Mouse (Mus musculus) megakaryocyte-erythroid progenitor cell, adult 5-6 weeks (primary cell): ENCODE results near the gene Fcmr. TPM values are rescaled to one million over a fixed set of nuclear protein-coding genes. Genes with fewer than 3 reads are reported as not detected.

ENCODE experiments used
- ATAC-seq: replicated peaks from 2 replicates; pipeline ENCODE4 v1.8.0; 2016; ENCODE audit warnings: mild to moderate bottlenecking, inconsistent platforms; ENCODE audit not compliant: severe bottlenecking, poor library complexity, low FRiP score, low TSS enrichment
- total RNA-seq, 2 experiments: library from RNA; stranded (forward) in 1 of 2; stranded (reverse) in 1 of 2; fragments of 200-1000, 215-1000 nt in 1 of 2; fragments of >200 nt in 1 of 2; fragmentation: Nextera tagmentation in 1 of 2; gene quantifications; 2 replicates each; pipeline ENCODE4 v1.2.3; 2014 to 2017

The Fcmr gene
- total RNA-seq (2014; fragmentation: Nextera tagmentation) (1.1 TPM in 1 of 2 replicates, not detected in the other), total RNA-seq (2017) (not detected in 2 replicates)

DNA sequence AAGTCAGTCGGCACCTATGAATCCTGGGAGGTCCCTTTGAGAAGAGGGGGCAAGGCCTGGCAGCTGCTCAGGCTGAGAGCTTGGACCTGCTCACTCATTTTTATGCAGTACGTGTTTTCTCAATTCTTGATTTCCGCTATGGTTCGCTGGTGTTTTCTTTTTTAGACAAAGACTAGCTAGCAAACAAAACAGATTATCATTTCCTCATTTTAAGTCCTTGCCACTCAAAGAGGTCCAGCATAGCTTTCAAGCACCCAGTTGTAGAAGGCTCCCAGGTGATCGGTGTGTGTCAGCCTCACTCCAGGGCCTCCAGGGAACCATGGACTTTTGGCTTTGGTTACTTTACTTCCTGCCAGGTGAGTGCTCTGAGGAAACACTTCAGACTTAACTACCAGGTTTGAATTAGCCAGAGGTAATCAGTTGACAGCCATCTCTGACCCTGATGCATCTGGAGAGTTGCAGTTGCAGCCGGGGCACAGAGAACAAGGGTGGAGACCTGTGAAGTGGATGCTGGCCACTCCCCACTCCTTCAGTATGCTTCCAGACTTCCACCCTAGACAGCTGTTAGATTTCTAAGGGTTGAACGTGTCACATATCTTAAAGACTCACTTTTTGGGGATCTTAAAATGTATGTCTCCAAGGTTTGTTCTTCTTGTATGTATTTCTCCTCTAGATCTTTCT lies at the start of gene Fcmr:
Gene Fcmr (plus strand): TSS at position 129 of the 681 bp plus-strand sequence.
- no peak for ATAC-seq

DNA sequence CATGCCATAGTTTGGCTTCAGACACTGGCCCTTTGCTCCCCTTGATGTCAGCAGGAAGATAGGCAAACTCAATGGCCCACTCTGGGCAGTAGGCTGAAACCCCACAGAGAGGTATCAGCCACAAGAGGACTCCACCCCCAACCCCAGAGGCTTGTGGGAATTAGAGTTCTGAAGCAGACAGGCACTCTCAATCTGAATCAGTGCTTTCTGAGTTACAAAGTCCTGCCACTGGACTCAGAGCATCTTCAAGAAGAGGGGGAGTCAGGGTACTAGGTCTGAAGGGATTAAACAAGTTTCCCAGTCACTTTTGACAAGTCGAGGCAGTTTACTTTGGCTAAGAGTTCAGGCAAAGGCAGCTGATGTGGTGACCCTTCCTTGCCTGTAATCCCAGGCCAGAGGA lies 45.7 kb upstream of the Fcmr start:
- ATAC-seq, result no peak

DNA sequence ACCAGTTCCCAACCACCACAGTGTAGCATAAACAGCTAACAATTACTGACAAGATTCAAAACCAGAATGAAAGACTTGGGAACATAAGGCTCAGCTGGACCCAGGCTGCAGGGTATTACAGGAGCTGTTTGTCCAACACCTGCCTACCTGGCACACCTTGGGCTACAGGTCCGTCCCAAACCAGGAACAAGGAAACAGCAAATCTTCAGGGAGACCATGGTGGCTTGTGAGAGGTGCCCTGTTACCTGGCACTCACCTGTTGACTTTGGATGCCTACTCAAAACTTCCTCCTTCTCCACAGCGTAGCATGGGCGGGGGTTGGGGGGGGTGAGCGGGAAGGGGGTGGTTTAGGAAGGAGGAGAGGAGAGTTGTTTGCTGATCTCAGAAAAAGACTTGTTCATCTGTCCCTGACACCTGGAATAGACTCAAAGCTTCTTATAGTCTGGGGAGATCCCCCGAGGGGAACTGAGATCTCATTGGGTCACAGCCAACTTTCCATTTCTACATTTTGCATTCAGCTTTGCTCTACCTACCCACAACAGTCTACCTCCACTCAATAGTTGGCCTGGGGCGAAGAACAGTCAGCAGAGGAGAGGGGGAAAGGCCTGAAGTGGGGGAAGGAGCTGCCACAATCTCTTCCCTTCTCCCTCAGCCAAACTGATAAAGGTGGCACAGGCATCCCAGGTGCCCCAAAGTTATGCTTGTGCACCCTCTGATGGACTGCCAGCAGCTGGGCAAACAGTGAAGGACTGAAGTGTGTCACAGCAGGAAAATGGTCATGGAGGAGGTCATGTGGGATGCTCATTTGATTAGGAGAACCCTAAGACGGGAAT lies 44.9 kb upstream of the Fcmr start:
- ATAC-seq, result no peak

DNA sequence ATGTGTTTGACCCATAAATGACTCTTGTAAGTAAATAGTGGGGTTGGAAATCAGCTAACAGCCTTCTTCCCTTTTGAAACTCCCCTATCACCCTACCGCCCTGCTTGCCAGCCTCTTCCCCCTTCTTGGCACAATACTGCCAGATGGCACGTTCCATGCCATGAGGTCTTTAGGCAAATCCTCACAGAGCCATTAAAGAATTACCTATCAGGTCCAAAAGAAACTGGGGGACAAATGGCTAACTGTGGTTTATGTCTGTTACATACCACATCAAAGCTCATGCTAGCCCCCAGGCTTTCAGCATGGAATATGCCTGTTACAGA lies 44.4 kb upstream of the Fcmr start:
- no peak for ATAC-seq

DNA sequence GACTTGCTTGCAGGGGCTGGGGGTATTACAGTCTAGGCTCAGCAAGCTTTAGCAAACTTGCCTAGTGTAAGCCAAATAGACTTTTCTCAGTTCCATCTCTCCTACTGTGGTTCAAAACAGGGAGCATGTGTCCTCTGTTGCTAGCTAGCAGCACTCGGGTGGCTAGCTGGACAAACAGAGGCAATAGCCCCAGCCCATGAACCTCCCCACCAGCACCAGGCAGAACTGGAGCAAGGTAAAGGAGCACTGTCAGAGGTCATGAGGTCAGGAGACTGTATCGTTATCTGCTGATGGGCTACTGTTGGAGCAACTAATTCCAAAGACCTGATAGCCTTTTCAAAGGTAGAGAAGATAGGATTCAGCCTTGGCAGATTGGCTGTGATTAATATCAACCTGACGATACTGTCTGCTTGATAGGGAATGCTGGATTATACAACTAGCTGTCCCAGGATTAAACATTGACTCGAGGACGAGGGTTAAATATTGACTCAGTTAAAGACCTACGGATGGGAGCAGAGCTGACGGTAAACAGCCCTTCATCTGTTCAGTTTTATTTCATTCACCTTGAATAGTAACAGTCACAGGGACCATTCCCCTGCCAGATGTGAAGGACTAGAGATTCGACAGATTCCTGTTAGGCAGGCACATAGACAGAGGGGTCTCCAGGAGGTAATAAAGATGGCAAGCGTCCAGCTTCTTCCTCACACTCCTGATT lies 43.4 kb upstream of the Fcmr start:
- ATAC-seq, result no peak

DNA sequence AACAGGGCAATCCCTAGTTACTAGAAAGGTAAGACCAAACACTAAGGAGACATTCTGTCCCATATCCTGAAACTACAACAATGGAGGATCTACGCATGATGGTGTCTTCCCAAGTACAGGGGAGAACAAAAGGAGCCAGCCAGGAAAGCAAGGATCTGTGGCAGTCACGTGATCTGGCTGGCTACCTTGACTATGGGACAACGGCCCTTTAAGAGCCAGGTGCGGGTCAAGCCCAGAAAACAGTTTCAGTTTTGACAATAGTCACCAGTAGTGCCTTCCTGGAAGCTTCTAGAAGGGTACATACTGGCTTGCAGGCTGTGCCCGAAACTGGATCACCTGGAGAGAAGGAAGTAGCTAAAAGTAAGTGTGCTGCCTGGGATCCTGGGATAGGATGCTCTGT lies 39.0 kb upstream of the Fcmr start, which contains the start of gene Pigr:
Gene Pigr (plus strand): TSS at position 237 of the 400 bp plus-strand sequence.
- no peak for ATAC-seq

DNA sequence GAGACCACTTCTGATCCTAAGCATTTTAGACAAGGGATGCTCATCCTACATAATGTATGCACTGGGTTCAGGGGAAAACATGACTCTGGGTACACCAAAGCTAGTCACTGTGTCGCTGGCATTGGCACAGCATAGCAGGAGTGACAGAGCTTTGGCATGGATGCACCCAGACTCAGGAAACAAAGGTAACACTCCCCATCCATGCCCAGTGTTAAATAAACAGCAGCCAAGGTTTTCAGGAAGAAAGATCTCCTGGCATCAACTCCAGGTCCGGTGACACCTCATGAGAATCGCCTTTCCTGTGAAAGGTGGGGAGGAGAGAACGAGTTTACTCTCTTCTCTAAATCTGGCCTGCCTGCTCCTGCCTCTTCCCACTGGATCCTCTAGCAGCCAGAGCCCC lies 36.8 kb upstream of the Fcmr start:
- no peak for ATAC-seq

DNA sequence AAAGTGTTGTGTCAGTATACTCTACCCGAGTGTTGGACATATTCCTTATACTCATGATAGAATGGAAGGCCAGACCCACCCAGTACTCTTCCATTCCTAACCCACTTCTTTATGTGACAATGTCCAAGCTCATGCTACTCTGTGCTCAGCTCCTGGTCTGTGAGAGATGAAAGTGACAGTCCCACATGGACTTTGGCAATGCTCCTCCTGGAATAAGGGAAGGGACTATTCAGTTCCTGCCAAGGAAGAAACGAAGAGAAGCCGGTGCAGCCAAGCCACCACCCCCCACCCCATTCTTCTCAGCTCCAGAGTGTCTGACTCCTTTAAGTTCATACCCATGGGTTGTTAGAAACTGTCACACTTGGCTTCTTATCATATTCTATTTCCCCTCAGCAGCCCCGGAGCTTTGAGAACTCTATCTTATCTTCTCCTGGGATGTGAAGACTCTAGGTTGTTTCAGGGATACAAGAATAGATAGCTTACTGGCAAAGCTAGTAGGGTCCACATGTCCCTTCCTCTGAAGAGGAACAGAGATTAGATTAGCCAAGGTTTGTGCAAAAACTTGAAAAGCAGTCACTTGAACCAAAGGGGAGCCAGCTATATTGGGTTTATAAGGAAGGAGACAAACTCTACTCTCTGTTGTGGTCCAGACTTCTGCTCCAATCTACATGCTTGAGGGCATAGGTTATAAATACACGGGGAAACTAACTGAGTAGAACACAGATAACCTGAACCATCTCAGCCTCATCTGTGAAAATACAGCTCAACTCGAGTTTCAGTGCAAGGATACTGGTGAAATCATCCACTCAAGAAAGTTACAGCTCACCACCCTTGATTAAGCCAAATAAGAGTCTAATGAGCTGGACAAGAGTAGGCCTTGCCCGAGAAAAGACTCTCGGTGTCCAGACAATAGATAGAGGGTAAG lies 35.3 kb upstream of the Fcmr start:
- ATAC-seq, result no peak

DNA sequence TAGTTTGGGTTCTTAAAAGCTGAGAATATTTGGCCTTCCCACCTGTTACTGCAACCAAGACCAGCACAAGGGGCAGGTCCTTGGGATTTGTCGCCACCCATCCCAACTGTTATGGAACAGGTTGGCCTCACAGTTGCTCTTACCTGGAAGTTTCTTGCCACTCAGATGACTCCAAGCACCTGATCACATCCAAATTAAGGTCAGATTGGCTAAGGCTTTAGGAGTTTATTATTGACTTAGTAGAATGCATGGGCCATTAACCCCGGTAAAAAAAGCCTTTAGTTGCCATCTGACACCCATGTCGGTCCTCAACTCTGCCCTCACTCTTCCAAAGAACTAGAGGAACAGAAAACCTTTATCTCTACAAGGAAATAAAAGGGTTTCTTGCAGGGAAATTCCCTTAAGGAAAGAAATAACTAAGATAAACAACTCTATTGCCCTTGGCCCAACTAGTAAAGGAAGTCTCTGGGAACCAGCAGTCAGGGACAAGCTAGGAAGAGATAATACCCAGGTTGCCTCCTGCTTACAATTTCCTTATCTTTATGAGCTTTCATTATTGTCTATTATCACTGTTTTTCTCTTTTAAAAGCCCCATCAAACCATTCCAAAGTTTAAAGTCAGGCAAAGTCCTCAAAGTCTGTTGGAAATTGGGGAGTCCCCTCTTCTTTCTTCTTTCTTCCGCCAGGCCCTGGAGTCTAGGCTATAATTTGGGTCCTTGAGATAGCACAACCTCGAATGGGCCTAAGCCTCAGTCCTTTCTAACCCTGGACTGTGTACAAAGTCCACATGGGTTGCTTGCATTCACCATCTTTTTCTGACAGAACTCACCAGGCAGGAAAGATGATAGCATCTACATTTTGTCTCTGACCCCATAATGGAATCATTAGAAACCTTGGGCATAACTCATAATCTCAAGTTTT lies 33.0 kb upstream of the Fcmr start:
- no peak for ATAC-seq

DNA sequence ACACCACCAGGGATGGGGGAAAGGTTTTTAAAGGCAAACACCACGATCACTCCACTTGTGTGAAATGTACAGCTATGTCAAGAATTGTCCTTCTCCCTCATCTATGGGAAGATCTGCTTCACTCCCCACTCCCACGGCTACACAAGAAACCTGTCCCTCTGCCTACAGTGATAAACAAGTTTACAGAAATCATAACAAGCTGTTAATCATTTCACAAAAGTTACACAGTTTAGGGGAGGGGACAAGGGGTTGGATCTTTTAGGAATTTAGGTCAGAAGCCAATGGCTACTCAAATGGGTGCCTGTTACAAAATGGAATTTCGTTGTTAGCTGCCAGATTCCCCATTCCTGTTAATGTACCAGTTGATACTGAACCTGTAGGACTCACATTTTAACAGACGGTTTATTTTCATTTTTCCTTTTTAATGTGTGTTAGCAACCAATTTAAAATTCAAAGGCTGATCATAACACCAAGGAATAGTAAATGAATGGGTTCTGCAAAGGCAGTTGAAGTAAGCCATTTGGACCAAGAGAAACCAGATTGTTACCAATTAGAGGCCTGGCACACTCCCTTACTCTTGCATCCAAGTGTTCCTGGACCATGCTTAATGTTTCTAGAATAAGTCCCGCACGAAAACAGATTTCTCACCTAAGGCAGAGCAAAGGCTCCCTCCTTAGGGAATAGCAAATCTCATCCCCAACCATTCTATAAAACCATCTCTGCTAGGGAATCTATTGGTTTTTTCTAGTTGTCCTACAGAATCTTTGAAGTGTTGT lies 30.1 kb upstream of the Fcmr start:
- no peak for ATAC-seq

DNA sequence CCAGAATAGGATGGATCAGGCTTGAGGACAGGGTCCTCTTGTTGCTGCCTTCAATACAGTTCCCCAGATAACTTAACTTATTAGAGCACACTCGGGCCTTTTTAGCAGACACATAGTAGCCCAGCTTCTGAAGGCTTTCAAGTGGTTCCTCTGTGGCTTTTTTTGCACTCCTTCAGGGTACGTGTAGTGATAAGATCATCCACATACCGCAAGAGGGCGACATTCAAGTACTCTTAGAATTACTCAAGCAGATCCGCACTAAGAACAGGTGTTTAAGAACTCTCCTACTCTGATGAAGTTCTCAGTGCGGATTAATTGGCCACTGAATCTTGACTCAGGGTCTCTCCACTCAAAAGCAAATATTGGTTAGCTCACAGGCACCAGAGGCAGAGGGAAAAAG lies 27.2 kb upstream of the Fcmr start:
- peak; percentile 78 for ATAC-seq

DNA sequence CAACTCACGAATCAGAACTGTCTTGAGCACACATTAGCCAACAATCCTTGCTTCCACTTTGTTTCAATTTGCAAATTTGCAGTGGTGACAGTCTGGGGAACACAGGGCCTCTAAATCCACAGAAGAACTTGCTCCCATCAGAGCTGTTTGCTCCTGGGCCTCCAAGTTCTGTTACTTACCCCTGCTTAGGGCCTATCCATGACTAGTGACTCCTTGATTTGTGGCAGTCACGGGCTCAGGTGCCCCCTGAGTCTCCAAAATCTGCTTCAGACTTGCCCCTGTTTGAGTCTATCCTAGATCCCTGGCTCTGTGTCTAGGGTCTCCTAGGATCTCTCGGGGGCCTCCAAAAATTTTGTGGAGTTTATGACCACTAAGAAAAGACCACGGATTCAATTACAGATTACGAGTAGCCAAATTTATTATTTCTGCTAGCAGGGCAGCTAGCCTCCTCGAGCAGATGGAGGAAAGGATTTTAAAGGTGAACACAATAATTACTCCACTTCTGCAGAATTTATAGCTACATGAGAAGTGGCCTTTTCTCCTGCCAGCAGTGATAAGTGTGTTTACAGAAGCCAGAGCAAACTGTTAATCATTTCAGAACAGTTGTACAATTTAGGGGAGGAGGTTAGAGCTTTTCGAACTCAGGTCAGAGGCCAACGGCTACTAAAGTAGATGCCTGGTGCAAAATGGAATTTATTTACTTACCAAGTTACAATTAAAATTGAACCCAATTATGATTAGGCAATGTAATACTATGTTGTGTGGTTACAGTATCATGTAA lies 24.7 kb upstream of the Fcmr start:
- no peak for ATAC-seq

DNA sequence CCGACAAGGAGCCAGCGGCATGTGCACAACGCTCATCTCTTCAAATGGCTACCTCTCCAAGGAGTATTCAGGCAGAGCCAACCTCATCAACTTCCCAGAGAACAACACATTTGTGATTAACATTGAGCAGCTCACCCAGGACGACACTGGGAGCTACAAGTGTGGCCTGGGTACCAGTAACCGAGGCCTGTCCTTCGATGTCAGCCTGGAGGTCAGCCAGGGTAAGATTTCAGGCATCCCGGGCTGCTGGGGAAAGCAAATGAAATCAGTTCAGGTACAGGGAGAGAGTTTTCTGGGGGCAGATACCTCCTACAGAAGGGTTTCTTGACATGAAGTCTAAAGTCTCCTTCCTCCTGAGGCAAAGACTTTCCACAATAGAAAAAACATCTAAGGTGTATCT lies 23.8 kb upstream of the Fcmr start:
- ATAC-seq, result no peak

DNA sequence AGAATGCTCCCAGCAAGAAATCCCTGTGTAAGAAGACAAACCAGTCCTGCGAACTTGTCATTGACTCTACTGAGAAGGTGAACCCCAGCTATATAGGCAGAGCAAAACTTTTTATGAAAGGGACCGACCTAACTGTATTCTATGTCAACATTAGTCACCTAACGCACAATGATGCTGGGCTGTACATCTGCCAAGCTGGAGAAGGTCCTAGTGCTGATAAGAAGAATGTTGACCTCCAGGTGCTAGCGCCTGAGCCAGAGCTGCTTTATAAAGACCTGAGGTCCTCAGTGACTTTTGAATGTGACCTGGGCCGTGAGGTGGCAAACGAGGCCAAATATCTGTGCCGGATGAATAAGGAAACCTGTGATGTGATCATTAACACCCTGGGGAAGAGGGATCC lies 21.0 kb upstream of the Fcmr start:
- no peak for ATAC-seq

DNA sequence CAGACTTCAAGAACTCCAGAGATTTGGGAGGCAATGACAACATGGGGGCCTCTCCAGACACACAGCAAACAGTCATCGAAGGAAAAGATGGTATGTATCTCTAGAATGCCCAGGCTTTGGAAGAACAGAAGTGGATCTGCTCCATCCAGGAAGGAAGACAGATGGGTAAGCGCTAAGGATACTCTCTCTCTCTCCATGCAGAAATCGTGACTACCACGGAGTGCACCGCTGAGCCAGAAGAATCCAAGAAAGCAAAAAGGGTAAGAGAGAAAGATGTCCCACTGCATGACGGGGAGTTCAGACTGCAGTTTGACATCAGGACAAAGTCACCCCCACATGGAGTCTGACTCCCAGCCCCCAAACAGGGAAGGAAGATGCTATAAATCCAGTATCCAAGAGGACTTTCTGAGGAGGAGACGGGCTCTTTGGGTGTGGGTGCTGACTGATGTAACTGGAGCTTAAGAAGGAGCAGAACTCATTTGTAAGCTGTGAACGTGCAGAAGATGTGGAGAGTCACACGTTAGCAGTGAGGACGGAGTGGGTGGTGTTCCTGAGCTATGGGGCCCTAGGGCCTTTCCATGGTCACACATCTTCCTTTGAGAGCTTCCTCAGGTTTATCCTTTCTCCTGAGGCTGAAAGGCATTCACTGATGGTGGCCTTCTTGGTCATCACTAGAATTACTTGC lies 15.8 kb upstream of the Fcmr start:
- ATAC-seq, result no peak

DNA sequence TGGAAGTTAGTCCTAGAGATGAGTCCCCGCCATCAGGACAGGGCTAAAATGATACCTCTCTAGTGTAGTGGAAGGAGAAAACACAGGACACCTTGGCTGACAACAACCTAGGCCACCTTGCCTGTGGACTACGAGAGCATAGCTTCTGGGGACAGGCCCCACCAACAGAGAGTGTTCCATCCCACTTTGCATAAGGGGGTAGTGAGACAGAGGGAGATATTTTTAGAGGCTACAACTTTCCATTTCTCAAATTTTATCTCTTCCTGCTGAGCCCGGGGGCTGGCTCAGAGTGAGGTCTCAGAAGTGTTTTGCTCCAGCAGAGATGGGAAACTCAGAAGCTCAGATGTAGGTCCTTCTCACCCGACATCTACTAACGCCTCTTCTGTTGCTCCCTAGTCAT lies 15.1 kb upstream of the Fcmr start:
- no peak for ATAC-seq
